Mouse (Mus musculus): ENCODE results near the gene Ecpas.

Gene Ecpas

GRCm38 (mm10) chr4:58912629-58913335, at the start of gene Ecpas:
Gene Ecpas (minus strand): TSS chr4:58912749.
- peak; percentile 74 for DNase-seq (ENCODE audit: low read depth, low spot score)

DNA sequence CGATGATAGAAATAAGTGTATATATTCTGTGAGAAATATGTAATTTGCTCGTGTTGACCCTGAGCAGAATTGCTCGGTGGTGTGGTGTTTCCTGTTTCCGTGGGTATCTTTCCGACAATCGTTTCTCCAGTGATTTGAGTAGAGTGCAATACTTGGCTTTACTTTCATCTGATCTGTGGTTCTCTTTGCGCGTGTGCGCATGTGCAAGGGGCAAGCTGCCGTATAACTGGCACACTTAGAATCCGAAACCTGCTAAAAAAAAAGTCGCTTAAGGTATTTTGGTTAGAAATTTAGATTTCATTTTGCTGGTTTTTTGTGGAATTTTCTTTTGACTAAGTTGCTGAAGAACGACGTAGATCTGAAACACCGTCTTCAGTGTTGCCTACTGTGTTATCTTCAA, 49.2 kb upstream of the Ecpas start:
- DNase-seq (ENCODE audit: low read depth, low spot score) = no peak

GRCm38 (mm10) chr4:58952630-58953029, 40.1 kb upstream of the Ecpas start:
- DNase-seq (ENCODE audit: low read depth, low spot score) = no peak

GRCm38 (mm10) chr4:58948391-58948790, 35.8 kb upstream of the Ecpas start:
- no peak for DNase-seq (ENCODE audit: low read depth, low spot score)

DNA sequence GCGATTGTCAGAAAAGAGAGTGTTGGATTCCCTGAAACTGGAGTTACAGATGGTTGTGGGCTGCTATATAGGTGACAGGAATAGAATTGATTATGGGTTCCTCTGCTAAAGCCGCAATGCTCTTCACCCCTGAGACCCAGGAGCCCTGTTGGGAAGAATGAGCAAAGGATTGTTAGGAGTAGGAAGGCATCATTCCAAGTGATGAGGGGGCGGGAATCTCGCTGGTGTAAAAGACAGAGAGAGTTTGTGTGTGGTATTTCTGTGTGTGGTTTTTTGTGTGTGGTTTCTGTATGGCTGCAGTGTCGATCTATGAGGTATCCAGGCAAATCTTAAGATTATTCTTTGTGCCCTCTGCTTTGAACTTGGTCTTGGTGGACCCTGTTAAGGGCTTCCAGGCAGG, 32.1 kb upstream of the Ecpas start:
- no peak for DNase-seq (ENCODE audit: low read depth, low spot score)

DNA sequence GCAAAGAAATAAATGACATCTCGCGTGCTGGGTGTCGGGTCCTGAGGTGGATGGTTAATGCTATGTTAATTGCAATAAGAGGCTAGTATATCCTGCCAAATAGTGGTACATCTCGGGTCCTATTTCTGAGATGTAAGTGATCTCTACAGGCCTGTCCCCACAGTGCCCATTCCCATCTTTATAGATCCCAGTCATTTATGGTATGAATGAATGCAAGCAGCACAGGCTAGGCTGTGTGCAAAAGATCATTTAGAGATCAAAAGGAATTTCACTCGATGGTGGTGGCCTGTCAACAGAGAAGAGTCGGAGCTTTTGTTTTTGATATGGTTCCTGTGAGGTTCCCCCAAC, 31.6 kb upstream of the Ecpas start:
- DNase-seq (ENCODE audit: low read depth, low spot score) = no peak

DNA sequence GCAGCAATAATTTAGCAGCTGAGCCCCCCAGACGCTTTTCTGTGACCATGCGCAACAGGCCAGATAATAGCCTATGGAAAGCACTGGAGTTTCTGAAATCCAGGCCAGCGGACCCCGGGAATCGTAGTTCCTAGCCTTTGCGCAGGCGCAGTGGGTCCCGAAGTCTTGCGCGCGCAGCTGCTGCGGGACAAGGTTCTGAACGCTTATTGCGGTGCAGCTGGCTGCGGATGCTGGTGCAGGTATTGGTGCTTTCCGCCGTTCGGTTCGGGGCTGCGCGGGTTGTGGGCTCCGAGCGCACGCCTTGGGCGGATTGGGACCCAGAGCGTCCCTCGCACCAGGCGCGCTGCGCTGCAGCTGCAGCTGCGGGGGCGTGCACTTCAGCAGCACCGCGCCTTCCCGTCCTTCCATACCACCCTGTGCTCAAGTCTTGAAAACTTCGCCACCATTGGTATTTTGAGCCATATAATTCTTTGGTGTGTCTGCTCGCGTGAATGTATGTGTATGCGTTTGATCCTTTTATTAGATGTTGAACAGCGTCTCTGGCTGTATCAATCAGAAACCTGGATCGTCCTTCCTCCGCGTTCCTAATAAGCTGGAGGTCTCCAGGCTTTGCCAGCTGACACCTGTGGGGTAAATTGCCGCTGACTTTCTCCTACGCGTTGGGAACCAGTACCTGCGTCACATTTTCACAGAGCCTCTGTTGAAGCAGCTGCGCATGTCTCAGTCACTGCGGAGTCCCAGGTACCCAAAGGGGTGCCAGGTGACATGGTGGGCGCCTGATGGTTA, 31.1 kb upstream of the Ecpas start, which contains the start of gene Zkscan16:
Zkscan16 (plus strand) TSS at position 209 of the 786 bp plus-strand sequence.
- peak; percentile 89 for DNase-seq (ENCODE audit: low read depth, low spot score)

- no peak for DNase-seq (ENCODE audit: low read depth, low spot score)
These were observed 30.4 kb upstream of the Ecpas start for GRCm38 (mm10) chr4:58942942-58943341.

- DNase-seq (ENCODE audit: low read depth, low spot score) = no peak
These were observed 29.1 kb upstream of the Ecpas start for GRCm38 (mm10) chr4:58941638-58942037.

DNA sequence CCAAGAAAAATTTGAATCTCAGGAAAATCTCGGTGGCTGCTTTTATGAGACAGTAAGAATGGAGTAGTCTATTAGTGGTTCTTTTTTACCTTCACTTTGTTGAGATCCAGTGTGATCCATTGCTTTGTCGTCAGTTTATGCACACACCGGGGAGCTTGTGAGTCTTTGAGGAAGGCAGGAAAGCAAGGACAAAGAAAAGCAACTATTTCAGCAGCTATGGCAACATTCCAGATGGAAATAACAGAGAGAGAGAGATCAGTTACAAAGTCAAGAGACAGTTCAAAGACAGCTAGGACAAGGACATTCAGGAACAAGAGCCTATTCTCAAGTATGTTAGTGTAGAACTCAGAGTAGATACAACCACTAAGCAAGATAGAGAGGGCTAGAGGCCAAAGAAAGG, 23.3 kb upstream of the Ecpas start:
- DNase-seq (ENCODE audit: low read depth, low spot score) = peak; percentile 55

GRCm38 (mm10) chr4:58934746-58935476, 22.4 kb upstream of the Ecpas start:
- DNase-seq (ENCODE audit: low read depth, low spot score) = peak; percentile 87

DNA sequence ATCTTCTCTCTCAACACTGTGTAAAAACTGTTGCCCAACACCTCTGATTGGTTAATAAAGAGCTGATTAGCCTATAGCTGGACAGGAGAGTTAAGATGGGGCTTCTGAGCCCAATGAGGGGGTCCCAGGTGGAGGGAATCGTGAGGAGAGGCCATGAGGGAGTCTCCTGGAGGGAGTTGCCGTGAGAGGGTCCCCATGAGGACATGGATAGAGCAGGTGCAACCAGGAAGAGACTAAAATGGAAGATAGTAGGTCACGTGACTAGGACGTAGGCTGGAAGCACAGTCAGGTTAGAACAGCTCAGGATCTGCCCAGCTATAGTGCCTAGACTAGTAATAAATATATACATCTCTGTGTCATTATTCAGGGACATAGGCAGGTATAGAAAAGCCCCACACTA, 21.8 kb upstream of the Ecpas start:
- DNase-seq (ENCODE audit: low read depth, low spot score) = no peak

DNA sequence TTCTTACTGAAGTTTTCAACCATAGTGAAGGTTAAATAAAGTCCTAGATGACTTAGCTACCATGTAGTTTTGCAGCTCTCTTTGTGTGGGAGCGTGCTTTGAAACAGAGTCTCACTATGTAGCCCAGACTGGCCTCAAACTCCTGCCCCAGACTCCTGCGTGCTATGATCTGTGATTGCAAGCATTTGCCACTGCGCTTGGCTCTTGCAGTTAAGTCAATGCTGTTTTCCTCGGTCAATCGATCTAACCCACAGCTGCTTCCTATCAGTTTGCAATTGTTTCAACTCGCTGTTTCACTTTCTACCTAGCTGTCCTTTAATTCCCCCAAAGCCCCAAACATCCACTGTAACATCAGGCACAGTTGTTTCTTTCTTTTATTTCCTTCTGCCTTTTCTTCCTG, 20.0 kb upstream of the Ecpas start:
- DNase-seq (ENCODE audit: low read depth, low spot score) = no peak

DNA sequence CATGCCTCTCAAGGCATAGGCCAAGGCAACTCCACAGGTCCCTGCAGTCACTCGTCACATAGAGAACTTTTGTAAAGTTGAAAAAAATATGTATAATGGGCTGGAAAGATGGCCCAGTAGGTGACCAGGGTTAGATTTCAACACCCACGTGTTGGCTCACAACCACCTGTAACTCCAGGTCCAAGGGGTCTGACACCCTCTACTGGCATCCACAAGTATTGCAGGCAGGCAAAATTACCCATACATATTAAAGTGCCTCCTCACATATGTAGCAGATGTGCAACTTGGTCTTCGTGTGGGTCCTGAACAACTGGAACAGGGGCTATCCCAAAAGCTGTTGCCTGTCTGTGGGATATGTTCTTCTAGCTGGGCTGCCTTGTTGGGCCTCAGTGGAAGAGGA, 15.1 kb upstream of the Ecpas start:
- DNase-seq (ENCODE audit: low read depth, low spot score) = peak; percentile 64

- DNase-seq (ENCODE audit: low read depth, low spot score) = no peak
These were observed 13.6 kb upstream of the Ecpas start for GRCm38 (mm10) chr4:58926120-58926519.

- no peak for DNase-seq (ENCODE audit: low read depth, low spot score)
These were observed 13.1 kb upstream of the Ecpas start for GRCm38 (mm10) chr4:58925664-58926063.

DNA sequence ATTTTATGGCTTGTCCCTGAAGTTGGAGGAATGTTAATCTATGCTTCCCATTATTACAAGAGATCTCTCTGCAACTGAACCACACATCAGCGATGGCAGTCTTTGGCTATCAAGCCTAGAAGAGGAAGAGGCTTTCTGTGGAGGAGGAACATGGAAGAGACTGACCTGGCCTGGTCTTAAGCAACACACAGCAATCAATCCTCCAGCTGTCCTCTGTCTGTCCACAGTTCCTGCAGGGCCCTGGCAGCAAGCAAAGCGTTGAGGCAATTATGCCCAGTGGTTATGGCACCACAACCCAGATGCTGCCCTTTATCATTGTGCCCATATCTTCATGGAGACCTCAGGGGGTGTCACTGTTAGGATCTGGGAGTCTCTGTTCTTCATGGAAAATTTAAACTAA, 11.4 kb upstream of the Ecpas start:
- DNase-seq (ENCODE audit: low read depth, low spot score) = no peak

DNA sequence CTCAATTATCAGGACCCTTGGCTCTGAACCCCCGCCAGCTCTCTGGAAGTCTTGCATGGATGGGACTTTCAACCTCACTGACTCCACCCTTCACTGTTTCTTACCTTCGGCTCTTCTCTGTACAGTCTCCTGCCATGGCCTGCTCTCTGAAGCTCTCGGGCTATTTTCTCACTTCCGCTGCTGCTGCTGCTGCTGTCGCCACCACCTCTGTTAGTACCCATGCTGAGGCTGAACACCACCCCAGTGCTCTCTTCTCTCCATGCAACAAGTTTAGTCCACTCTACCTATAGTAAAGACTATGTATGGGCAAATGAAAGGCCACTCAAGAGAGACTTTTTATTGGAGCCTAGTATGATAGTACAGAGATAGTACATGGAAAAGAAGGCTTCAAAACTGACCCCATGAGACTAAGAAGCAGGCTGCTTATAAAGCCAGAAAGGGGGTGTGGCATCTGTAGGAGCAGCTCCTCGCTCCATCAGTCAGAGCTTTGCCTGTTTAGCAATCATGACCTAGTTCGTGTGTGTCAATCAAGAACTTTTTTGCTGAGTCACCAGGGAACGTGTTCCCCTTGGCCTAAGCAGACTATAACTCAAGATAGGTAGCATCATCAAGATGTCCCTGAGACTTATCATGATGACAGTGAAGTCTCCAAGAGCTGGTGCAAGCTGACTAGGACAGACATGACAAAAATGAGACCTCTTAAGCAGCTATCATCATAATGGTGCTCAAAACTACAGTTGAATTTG, 2.7 kb upstream of the Ecpas start:
- no peak for DNase-seq (ENCODE audit: low read depth, low spot score)

- DNase-seq (ENCODE audit: low read depth, low spot score) = no peak
These were observed 932 bp upstream of the Ecpas start for GRCm38 (mm10) chr4:58913336-58914026.

GRCm38 (mm10) chr4:58911831-58912628, 519 bp downstream of the Ecpas start:
- peak; percentile 65 for DNase-seq (ENCODE audit: low read depth, low spot score)

Measured in R1 (cell line).